Comparison of ENCODE assay signal across 13 mouse cellular contexts in the genomic region with DNA sequence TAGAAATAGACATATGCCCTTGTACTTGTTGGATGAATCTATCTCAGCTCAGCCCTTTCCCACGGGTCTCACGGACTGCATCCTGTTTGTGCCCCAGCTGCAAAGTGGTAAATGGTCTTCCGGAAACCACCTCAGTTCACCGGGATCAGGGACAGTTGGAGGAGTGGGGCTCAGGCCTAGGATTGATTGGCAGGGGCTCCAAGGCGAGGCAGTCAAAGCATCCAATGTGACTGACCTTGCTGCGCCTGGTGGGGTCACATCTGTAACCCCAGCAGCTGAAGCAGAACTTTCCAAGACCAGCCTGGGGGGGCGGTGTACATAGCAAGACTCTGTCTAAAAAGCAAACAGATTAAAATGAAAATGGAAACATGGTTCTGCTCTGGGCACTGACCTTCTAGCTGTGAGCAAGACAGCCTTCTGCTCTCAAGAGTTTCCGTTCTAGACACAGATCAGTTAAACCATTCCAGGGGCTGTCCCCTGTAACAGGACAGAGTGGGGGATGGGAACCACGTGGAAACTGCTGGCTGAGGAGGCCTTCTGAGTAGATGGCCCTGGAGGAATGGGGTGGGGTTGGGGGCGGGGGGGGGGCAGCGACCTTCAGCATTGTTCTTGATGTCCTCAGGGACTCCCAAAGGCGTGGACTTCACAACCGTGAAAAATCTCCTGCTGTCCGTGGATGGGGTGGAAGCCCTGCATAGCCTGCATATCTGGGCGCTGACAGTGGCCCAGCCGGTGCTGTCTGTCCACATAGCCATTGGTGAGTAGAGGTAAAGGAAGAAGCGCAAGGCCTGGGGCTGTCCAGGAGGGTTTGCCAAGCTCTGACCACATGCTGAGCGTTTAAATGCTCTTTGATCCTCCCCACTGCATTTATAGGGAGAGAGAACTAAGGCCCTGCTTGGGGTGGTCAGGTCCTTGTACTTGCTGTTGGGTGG. TPM values are rescaled to one million over a fixed set of nuclear protein-coding genes. Genes with fewer than 3 reads are reported as not detected.
DNase-seq lines count a peak whose midpoint lies in the region; ATAC-seq and TF ChIP-seq lines count a peak whose summit lies in the region.
"Had no signal": no experiment of that assay in that cellular context is flagged by ENCODE, and none has a peak within 500 bp of the region (broad histone marks: within the 10 kb centered on the region; RNA-seq: fewer than 3 reads in every experiment).

No protein-coding gene starts in this region.

- H3K4me2 ChIP-seq in kidney, embryonic 15.5 days, result no peak overlapping the region

- no peak for TF ChIP-seq POLR2A in ES-Bruce4 (IDR thresholded peaks at IDR 0.05; ENCODE audit: insufficient read depth, low read length)

- peaks cover 11% of the 10 kb centered on the region for H3K4me1 ChIP-seq in ES-Bruce4 (ENCODE audit: control insufficient read depth, insufficient read depth, low read length)
- peaks cover 43% of the 10 kb centered on the region for H3K4me1 ChIP-seq in kidney, embryonic 15.5 days

- no peak overlapping the region for H3K27ac ChIP-seq in ES-Bruce4 (ENCODE audit: insufficient read depth, low read length)
- H3K27ac ChIP-seq in kidney, embryonic 15.5 days, result 0 out of 2 replicates have a peak overlapping the region, but pooled peaks have one; percentile 18

- peak; percentile 35 to 60 for DNase-seq in adrenal gland, postnatal 36 days
- DNase-seq in adrenal gland, postnatal 4 days (ENCODE audit: low spot score in 2 of 2), result no peak
- peak; percentile 22 for DNase-seq in kidney, adult 18-20 months
- no peak for DNase-seq in kidney, adult 9 months
- DNase-seq in layer of hippocampus, adult 18-20 months (ENCODE audit: low spot score in 2 of 2), result no peak
- DNase-seq in gastrocnemius, postnatal 4 days (ENCODE audit: low spot score in 2 of 2), result no peak
- DNase-seq: B cell, adult 2 months; cerebellum, adult 8-10 months; layer of hippocampus, adult 9-11 months; midbrain, embryonic 14.5 days had no signal

- peak; percentile 25; the same call in 1 of the 2 replicates for TF ChIP-seq EP300 in ES-Bruce4 (IDR thresholded peaks at IDR 0.05; ENCODE audit: insufficient read depth, low read depth, low read length)

- no peak overlapping the region for H3K9ac ChIP-seq in ES-Bruce4 (ENCODE audit: low read depth, poor library complexity, severe bottlenecking)
- H3K9ac ChIP-seq in kidney, embryonic 15.5 days, result no peak overlapping the region

- H3K4me3 ChIP-seq in ES-Bruce4 (ENCODE audit: low read depth, low read length), result no peak overlapping the region
- no peak overlapping the region for H3K4me3 ChIP-seq in kidney, embryonic 15.5 days (replicated peaks)

- no peak for ATAC-seq in kidney, embryonic 15.5 days (replicated peaks; ENCODE audit: low FRiP score)

- no peaks in the 10 kb centered on the region for H3K27me3 ChIP-seq in ES-Bruce4 (ENCODE audit: control insufficient read depth, insufficient read depth, low read length, poor library complexity, severe bottlenecking)
- H3K27me3 ChIP-seq in kidney, embryonic 15.5 days, result peaks cover 3% of the 10 kb centered on the region; the same call in 1 of the 2 replicates

- TF ChIP-seq CTCF in ES-Bruce4 (IDR thresholded peaks at IDR 0.05; ENCODE audit: low read depth, low read length), result no peak

- no peaks in the 10 kb centered on the region for H3K9me3 ChIP-seq in ES-Bruce4 (replicated peaks; ENCODE audit: control insufficient read depth, insufficient read depth, low read length, poor library complexity, severe bottlenecking)
- no peaks in the 10 kb centered on the region for H3K9me3 ChIP-seq in kidney, embryonic 15.5 days (replicated peaks)

- no peaks in the 10 kb centered on the region for H3K36me3 ChIP-seq in ES-Bruce4 (ENCODE audit: control insufficient read depth, insufficient read depth, low read length, poor library complexity, severe bottlenecking)
- no peaks in the 10 kb centered on the region for H3K36me3 ChIP-seq in kidney, embryonic 15.5 days

- WGBS in kidney, embryonic 15.5 days, result 33% methylated on average over 18 of the region's 18 CpGs

RNA-seq across cellular contexts. Expression of gene Slc30a2, which starts 8.6 kb away (rescaled TPM):
- 10 to 100 TPM; 21.6 to 41.1 TPM for total RNA-seq in adrenal gland, postnatal 36 days (2021)
- total RNA-seq in adrenal gland, postnatal 4 days (2021), result 10 to 100 TPM; 33.4 to 35.2 TPM
- polyA plus RNA-seq in ES-Bruce4 (2011; ENCODE audit: insufficient read depth, insufficient read length, low read depth, missing spikeins), result 3.9 and 4.9 TPM in 2 replicates
- 0.73 and 1.1 TPM in 2 replicates for polyA plus RNA-seq in kidney, embryonic 15.5 days (2015; fragmentation: Nextera tagmentation; extraction: Ambion mirVana)
- under 1 TPM in 1 of 2 experiments, not detected in 1; 0.10 TPM for total RNA-seq in layer of hippocampus, adult 18-20 months (2021)
- total RNA-seq in gastrocnemius, postnatal 4 days (2021), result under 1 TPM; 0.44 to 0.54 TPM
- polyA plus RNA-seq: liver, adult 2 months; midbrain, embryonic 14.5 days had no signal

RNA-seq across cellular contexts. Expression of gene Extl1, which starts 32.1 kb away (rescaled TPM):
- 1 to 10 TPM; 1.7 to 2.3 TPM for total RNA-seq in adrenal gland, postnatal 36 days (2021)
- total RNA-seq in adrenal gland, postnatal 4 days (2021), result 1 to 10 TPM; 1.4 to 1.5 TPM
- 3.3 and 3.9 TPM in 2 replicates for polyA plus RNA-seq in ES-Bruce4 (2011; ENCODE audit: insufficient read depth, insufficient read length, low read depth, missing spikeins)
- 0.33 and 0.53 TPM in 2 replicates for polyA plus RNA-seq in kidney, embryonic 15.5 days (2015; fragmentation: Nextera tagmentation; extraction: Ambion mirVana)
- 10 to 100 TPM; 46.1 to 48.0 TPM for total RNA-seq in layer of hippocampus, adult 18-20 months (2021)
- 10 to 100 TPM in 1 of 2 experiments, 1 to 10 TPM in 1; 7.5 to 10.2 TPM for total RNA-seq in gastrocnemius, postnatal 4 days (2021)

RNA-seq across cellular contexts. Expression of gene Trim63, which starts 36.7 kb away (rescaled TPM):
- not detected for total RNA-seq in adrenal gland, postnatal 36 days (2021)
- total RNA-seq in adrenal gland, postnatal 4 days (2021), result 1 to 10 TPM in 1 of 2 experiments, under 1 TPM in 1; 0.56 to 2.1 TPM
- polyA plus RNA-seq in ES-Bruce4 (2011; ENCODE audit: insufficient read depth, insufficient read length, low read depth, missing spikeins), result 5.4 and 7.4 TPM in 2 replicates
- 3.7 and 4.4 TPM in 2 replicates for polyA plus RNA-seq in kidney, embryonic 15.5 days (2015; fragmentation: Nextera tagmentation; extraction: Ambion mirVana)
- total RNA-seq in layer of hippocampus, adult 18-20 months (2021), result not detected
- 10 to 100 TPM; 48.4 to 59.5 TPM for total RNA-seq in gastrocnemius, postnatal 4 days (2021)
- polyA plus RNA-seq: liver, adult 2 months had no signal

RNA-seq across cellular contexts. Expression of gene Pafah2, which starts 44.5 kb away (rescaled TPM):
- 10 to 100 TPM; 14.7 to 16.0 TPM for total RNA-seq in adrenal gland, postnatal 36 days (2021)
- 10 to 100 TPM; 13.9 to 14.9 TPM for total RNA-seq in adrenal gland, postnatal 4 days (2021)
- 16.4 and 16.5 TPM in 2 replicates for polyA plus RNA-seq in ES-Bruce4 (2011; ENCODE audit: insufficient read depth, insufficient read length, low read depth, missing spikeins)
- 14.0 and 15.7 TPM in 2 replicates for polyA plus RNA-seq in kidney, embryonic 15.5 days (2015; fragmentation: Nextera tagmentation; extraction: Ambion mirVana)
- total RNA-seq in layer of hippocampus, adult 18-20 months (2021), result 1 to 10 TPM; 5.0 to 5.9 TPM
- 1 to 10 TPM; 4.4 to 4.9 TPM for total RNA-seq in gastrocnemius, postnatal 4 days (2021)

Comparison
In these comparisons a context has a peak if more than half of its experiments do, and no peak if none do; other contexts are left out.
1. DNase-seq: peak in adrenal gland, postnatal 36 days (2 of 2) and kidney, adult 18-20 months (single experiment); none in adrenal gland, postnatal 4 days (0 of 2), kidney, adult 9 months (single experiment), layer of hippocampus, adult 18-20 months (0 of 2) and gastrocnemius, postnatal 4 days (0 of 2).
2. RNA of gene Slc30a2, which starts 8.6 kb away (total RNA-seq): 21.6 to 41.1 TPM in adrenal gland, postnatal 36 days and 33.4 to 35.2 TPM in adrenal gland, postnatal 4 days; 0.44 to 0.54 TPM in gastrocnemius, postnatal 4 days and 0.10 TPM in layer of hippocampus, adult 18-20 months; every median in the first group is over 10 times any median in the second.
3. RNA of gene Extl1, which starts 32.1 kb away (total RNA-seq): 46.1 to 48.0 TPM in layer of hippocampus, adult 18-20 months; 7.5 to 10.2 TPM in gastrocnemius, postnatal 4 days, 1.7 to 2.3 TPM in adrenal gland, postnatal 36 days and 1.4 to 1.5 TPM in adrenal gland, postnatal 4 days; every median in the first group is over 4 times any median in the second.
4. RNA of gene Trim63, which starts 36.7 kb away (total RNA-seq): 48.4 to 59.5 TPM in gastrocnemius, postnatal 4 days; 0.56 to 2.1 TPM in adrenal gland, postnatal 4 days, not detected in layer of hippocampus, adult 18-20 months and not detected in adrenal gland, postnatal 36 days; every median in the first group is over 10 times any median in the second.